Comparison of ENCODE assay signal across 10 mouse cellular contexts in the genomic region with DNA sequence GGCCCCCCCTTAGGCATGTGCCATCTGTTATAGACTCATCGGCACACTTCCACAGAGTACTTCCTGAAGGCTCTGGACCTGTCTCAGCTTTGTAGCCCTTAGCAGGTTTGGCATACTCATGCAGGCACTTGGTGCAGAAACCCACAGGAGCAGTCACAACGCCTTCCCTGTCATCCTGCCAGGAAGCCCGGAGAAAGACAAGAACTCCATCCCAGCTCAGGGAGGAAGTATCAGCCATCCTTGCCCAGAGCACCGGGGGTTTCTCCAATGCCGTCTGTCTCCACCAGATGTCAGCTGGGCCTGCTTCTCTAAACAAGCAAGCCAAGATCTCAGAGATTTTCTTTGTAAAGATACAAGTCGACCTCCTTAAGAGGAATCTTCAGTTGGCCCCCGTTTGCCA. TPM values are rescaled to one million over a fixed set of nuclear protein-coding genes. Genes with fewer than 3 reads are reported as not detected.
DNase-seq lines count a peak whose midpoint lies in the region; ATAC-seq and TF ChIP-seq lines count a peak whose summit lies in the region.
"Had no signal": no experiment of that assay in that cellular context is flagged by ENCODE, and none has a peak within 500 bp of the region (broad histone marks: within the 10 kb centered on the region; RNA-seq: fewer than 3 reads in every experiment).

No protein-coding gene starts in this region.

- no peak overlapping the region for H3K4me2 ChIP-seq in forebrain, postnatal 0 days (ENCODE audit: low read depth)
- H3K4me2 ChIP-seq: heart, embryonic 15.5 days had no signal

- 27% methylated on average over 7 of the region's 7 CpGs for WGBS in forebrain, postnatal 0 days
- 69% methylated on average over 7 of the region's 7 CpGs for WGBS in forebrain, embryonic 10.5 days
- WGBS in thymus, adult 2 months = 45% methylated on average over 7 of the region's 7 CpGs

- DNase-seq in forebrain, postnatal 0 days = peak; percentile 60
- no peak for DNase-seq in forebrain, embryonic 10.5 days (ENCODE audit: extremely low spot score, low spot score)
- DNase-seq in left cerebral cortex, postnatal 4 days = peak; percentile 84
- no peak for DNase-seq in left cerebral cortex, adult 11 months (ENCODE audit: low spot score)
- peak; percentile 60 for DNase-seq in cerebellum, adult 9-11 months
- no peak for DNase-seq in thymus, adult 2 months
- DNase-seq in spleen, adult 12 weeks (ENCODE audit: low spot score) = no peak
- DNase-seq: gastrocnemius, postnatal 10 days had no signal

- intact Hi-C loops in left cerebral cortex, postnatal 4 days (cut with DNase I) = loop anchor here (10.0 kb wide), 2 partner anchors 531 to 771 kb away; partner anchors contain the start of gene Ccdc182

- TF ChIP-seq EP300 in ES-Bruce4 (IDR thresholded peaks at IDR 0.05; ENCODE audit: insufficient read depth, low read depth, low read length) = no peak

- peak; percentile 50; the same call in 1 of the 2 replicates for ATAC-seq in forebrain, postnatal 0 days

- H3K4me1 ChIP-seq in forebrain, postnatal 0 days (ENCODE audit: insufficient read depth) = no peaks in the 10 kb centered on the region
- peaks cover 23% of the 10 kb centered on the region for H3K4me1 ChIP-seq in forebrain, embryonic 10.5 days
- H3K4me1 ChIP-seq in ES-Bruce4 (ENCODE audit: control insufficient read depth, insufficient read depth, low read length) = no peaks in the 10 kb centered on the region
- no peaks in the 10 kb centered on the region for H3K4me1 ChIP-seq in thymus, adult 2 months (replicated peaks; ENCODE audit: control insufficient read depth, insufficient read depth, low read length)

- no peak overlapping the region for H3K4me3 ChIP-seq in forebrain, postnatal 0 days (ENCODE audit: low read depth, low read length)
- H3K4me3 ChIP-seq in forebrain, embryonic 10.5 days = no peak overlapping the region
- H3K4me3 ChIP-seq in ES-Bruce4 (ENCODE audit: low read depth, low read length) = no peak overlapping the region
- no peak overlapping the region for H3K4me3 ChIP-seq in thymus, adult 2 months (ENCODE audit: control insufficient read depth, insufficient read depth, low read length)
- H3K4me3 ChIP-seq: heart, embryonic 15.5 days had no signal

- peak; percentile 46 for TF ChIP-seq CTCF in forebrain, postnatal 0 days (IDR thresholded peaks at IDR 0.05; ENCODE audit: low read depth)
- TF ChIP-seq CTCF in ES-Bruce4 (IDR thresholded peaks at IDR 0.05; ENCODE audit: low read depth, low read length) = peak; percentile 5
- no peak for TF ChIP-seq CTCF in thymus, adult 2 months (IDR thresholded peaks at IDR 0.05; ENCODE audit: borderline replicate concordance, control insufficient read depth, extremely low read depth, insufficient read depth, low read length, poor library complexity)

- no peak overlapping the region for H3K9ac ChIP-seq in forebrain, postnatal 0 days
- no peak overlapping the region for H3K9ac ChIP-seq in ES-Bruce4 (ENCODE audit: low read depth, poor library complexity, severe bottlenecking)
- H3K9ac ChIP-seq: heart, embryonic 15.5 days had no signal

- no peaks in the 10 kb centered on the region for H3K36me3 ChIP-seq in forebrain, postnatal 0 days (ENCODE audit: insufficient read depth)
- H3K36me3 ChIP-seq in forebrain, embryonic 10.5 days (replicated peaks) = peaks cover 14% of the 10 kb centered on the region
- peaks cover 1% of the 10 kb centered on the region for H3K36me3 ChIP-seq in ES-Bruce4 (ENCODE audit: control insufficient read depth, insufficient read depth, low read length, poor library complexity, severe bottlenecking)
- H3K36me3 ChIP-seq in thymus, adult 2 months (ENCODE audit: control insufficient read depth, insufficient read depth, low read length) = no peaks in the 10 kb centered on the region

- no peaks in the 10 kb centered on the region for H3K9me3 ChIP-seq in forebrain, postnatal 0 days (ENCODE audit: low read length)
- no peaks in the 10 kb centered on the region for H3K9me3 ChIP-seq in forebrain, embryonic 10.5 days
- H3K9me3 ChIP-seq in ES-Bruce4 (replicated peaks; ENCODE audit: control insufficient read depth, insufficient read depth, low read length, poor library complexity, severe bottlenecking) = no peaks in the 10 kb centered on the region
- H3K9me3 ChIP-seq: heart, embryonic 15.5 days had no signal

- H3K27ac ChIP-seq in forebrain, postnatal 0 days (ENCODE audit: low read depth, low read length) = no peak overlapping the region
- no peak overlapping the region for H3K27ac ChIP-seq in forebrain, embryonic 10.5 days
- H3K27ac ChIP-seq in ES-Bruce4 (ENCODE audit: insufficient read depth, low read length) = no peak overlapping the region
- no peak overlapping the region for H3K27ac ChIP-seq in thymus, adult 2 months (ENCODE audit: control insufficient read depth, insufficient read depth, low read length)
- H3K27ac ChIP-seq: heart, embryonic 15.5 days had no signal

- no peaks in the 10 kb centered on the region; the same call in 1 of the 2 replicates for H3K27me3 ChIP-seq in forebrain, postnatal 0 days (ENCODE audit: insufficient read depth, low read length)
- H3K27me3 ChIP-seq in forebrain, embryonic 10.5 days (ENCODE audit: poor library complexity, severe bottlenecking) = peaks cover 18% of the 10 kb centered on the region
- H3K27me3 ChIP-seq in ES-Bruce4 (ENCODE audit: control insufficient read depth, insufficient read depth, low read length, poor library complexity, severe bottlenecking) = no peaks in the 10 kb centered on the region
- no peaks in the 10 kb centered on the region for H3K27me3 ChIP-seq in thymus, adult 2 months (ENCODE audit: control insufficient read depth, insufficient read depth, low read length)

- TF ChIP-seq POLR2A in ES-Bruce4 (IDR thresholded peaks at IDR 0.05; ENCODE audit: insufficient read depth, low read length) = no peak
- TF ChIP-seq POLR2A in thymus, adult 2 months (IDR thresholded peaks at IDR 0.05; ENCODE audit: control insufficient read depth, extremely low read depth, insufficient read depth, low read length, poor library complexity) = no peak

RNA-seq across cellular contexts. Expression of gene Akap1, which starts 38.5 kb away (rescaled TPM):
- total RNA-seq in forebrain, postnatal 0 days (2014; rRNA removed) = 53.2 and 60.7 TPM in 2 replicates
- 24.5 and 28.6 TPM in 2 replicates for polyA plus RNA-seq in forebrain, postnatal 0 days (2015; fragmentation: Nextera tagmentation; extraction: Ambion mirVana)
- 16.6 and 19.2 TPM in 2 replicates for polyA plus RNA-seq in forebrain, embryonic 10.5 days (2016; fragmentation: Nextera tagmentation; extraction: Ambion mirVana)
- 10 to 100 TPM; 52.9 to 55.4 TPM for total RNA-seq in left cerebral cortex, postnatal 4 days (2021)
- 48.2 and 51.4 TPM in 2 replicates for polyA plus RNA-seq in ES-Bruce4 (2011; ENCODE audit: insufficient read depth, insufficient read length, low read depth, missing spikeins)
- polyA plus RNA-seq in thymus, adult 2 months (2012; rRNA removed) = 33.6 and 41.3 TPM in 2 replicates

Comparison
In these comparisons a context has a peak if more than half of its experiments do, and no peak if none do; other contexts are left out.
1. DNase-seq: peak in forebrain, postnatal 0 days (single experiment), left cerebral cortex, postnatal 4 days (single experiment) and cerebellum, adult 9-11 months (single experiment); none in forebrain, embryonic 10.5 days (single experiment), left cerebral cortex, adult 11 months (single experiment), thymus, adult 2 months (single experiment) and spleen, adult 12 weeks (single experiment).